Mouse (Mus musculus) erythroblast, embryonic 14.5 days (primary cell): ENCODE measurements around the gene Adgrf1. TPM values are rescaled to one million over a fixed set of nuclear protein-coding genes. Genes with fewer than 3 reads are reported as not detected.

Experiments
- H3K27me3 ChIP-seq: 2 replicates; pipeline ENCODE4 v1.6.1; 2012; ENCODE audit warnings: inconsistent platforms; ENCODE audit not compliant: control insufficient read depth
- H3K36me3 ChIP-seq: 2 replicates; pipeline ENCODE4 v1.6.1; 2012; ENCODE audit warnings: mild to moderate bottlenecking, inconsistent platforms; ENCODE audit not compliant: control insufficient read depth
- H3K4me1 ChIP-seq: 2 replicates; pipeline ENCODE4 v1.6.1; 2012; ENCODE audit warnings: inconsistent platforms; ENCODE audit not compliant: control insufficient read depth
- H3K4me3 ChIP-seq: replicated peaks from 2 replicates; pipeline ENCODE3; 2012; ENCODE audit warnings: moderate library complexity, mild to moderate bottlenecking, inconsistent platforms
- H3K9me3 ChIP-seq: 2 replicates; pipeline ENCODE4 v1.6.1; 2012; ENCODE audit warnings: low read length, inconsistent platforms, mixed read lengths; ENCODE audit not compliant: control insufficient read depth
- GATA1 ChIP-seq: IDR thresholded peaks from 2 replicates; pipeline ENCODE4 v1.6.1; 2012; ENCODE audit warnings: low read length, inconsistent platforms, mixed read lengths
- TAL1 ChIP-seq: IDR thresholded peaks from 3 replicates; pipeline ENCODE4 v1.6.1; 2012; ENCODE audit warnings: low read length, inconsistent platforms, mixed read lengths
- polyA plus RNA-seq: library from polyadenylated mRNA; stranded (reverse); fragments of >175 nt; gene quantifications from 2 replicates; pipeline ENCODE4 v1.2.3, GENCODE M21; 2012

The Adgrf1 gene
- polyA plus RNA-seq, 1 experiment = not detected

DNA sequence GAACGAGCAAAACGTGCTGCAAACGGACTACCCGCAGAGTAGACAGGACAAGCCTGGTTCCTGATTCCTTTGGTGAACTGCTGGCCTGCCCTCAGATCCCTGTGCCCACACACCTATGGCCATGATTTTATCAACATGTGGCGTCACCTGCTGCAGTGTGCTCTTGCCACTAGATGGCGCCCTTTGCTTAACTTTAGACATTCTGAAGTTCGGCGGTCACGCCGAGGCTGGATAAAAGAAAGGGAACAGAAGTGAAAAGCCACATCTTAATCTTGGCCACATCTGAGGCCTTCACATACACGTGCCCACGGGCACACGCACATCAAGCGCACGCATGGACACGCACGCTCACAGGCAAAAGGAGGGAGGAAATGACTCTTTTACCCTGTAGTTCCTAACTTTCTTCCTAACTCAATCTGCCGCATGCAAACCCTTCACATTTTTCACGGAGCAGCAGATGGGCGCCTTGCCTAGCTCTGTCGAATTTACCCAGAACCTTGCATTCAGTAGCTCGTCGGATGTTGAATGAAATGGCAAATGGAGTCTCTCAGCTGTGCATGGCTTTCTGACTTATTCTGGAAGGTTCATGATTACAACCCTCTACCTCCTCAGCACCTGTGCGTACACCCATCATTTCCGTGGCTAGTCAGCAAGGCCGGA is 4.8 kb upstream of the Adgrf1 start:
- peaks cover 4% of the 10 kb centered on the region for H3K9me3 ChIP-seq
- H3K4me1 ChIP-seq = peaks cover 2% of the 10 kb centered on the region
- H3K36me3 ChIP-seq = no peaks in the 10 kb centered on the region
- no peaks in the 10 kb centered on the region for H3K27me3 ChIP-seq
- no peak overlapping the region for H3K4me3 ChIP-seq
- TF ChIP-seq TAL1 = no peak
- no peak for TF ChIP-seq GATA1

DNA sequence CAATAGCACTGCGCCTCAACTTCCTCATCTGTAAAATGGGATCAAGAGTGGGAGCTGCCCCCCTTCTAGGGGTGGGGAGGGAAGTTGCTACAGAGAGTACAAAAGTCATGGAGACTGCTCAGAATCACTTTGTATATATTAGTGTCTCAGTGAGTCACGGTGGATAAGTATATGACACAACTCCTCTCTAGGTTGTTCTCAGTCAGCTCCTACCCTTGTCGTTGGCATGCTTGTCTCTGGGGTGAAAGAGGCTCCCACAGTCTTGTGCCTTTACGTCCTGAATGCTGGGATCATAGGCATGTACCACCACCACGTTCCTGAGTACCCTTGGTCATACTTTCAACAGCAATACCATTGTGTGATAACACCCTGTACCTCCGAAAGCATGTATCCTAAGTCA is 4.2 kb upstream of the Adgrf1 start:
- Histone ChIP-seq H3K36me3 (no peaks in the 10 kb centered on the region), H3K4me3 (no peak overlapping the region), H3K27me3 (no peaks in the 10 kb centered on the region), H3K4me1 (peaks cover 2% of the 10 kb centered on the region), H3K9me3 (peaks cover 4% of the 10 kb centered on the region)
- no peak for TF ChIP-seq GATA1
- TF ChIP-seq TAL1 = no peak

DNA sequence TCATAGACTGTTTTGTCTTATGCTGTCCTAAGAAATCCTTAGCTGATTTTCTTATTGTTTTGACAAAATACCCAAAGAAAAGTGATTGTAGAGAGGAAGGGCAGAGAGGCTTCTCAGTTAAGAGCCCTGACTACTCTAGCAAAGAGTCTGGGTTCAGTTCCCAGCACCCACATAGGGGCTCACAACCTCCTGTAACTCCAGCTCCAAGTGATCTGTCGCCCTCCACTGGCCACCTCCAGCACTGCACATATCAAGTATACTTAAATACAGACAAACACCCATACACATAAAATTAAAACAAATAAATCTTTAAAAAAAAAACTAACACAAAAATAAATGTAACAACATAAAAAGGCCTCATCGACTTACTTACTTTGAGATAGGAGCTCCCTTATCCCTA is 3.5 kb upstream of the Adgrf1 start:
- Histone ChIP-seq H3K9me3 (peaks cover 4% of the 10 kb centered on the region), H3K4me1 (peaks cover 2% of the 10 kb centered on the region), H3K27me3 (no peaks in the 10 kb centered on the region), H3K4me3 (no peak overlapping the region), H3K36me3 (no peaks in the 10 kb centered on the region)
- TF ChIP-seq GATA1 (no peak), TAL1 (no peak)

DNA sequence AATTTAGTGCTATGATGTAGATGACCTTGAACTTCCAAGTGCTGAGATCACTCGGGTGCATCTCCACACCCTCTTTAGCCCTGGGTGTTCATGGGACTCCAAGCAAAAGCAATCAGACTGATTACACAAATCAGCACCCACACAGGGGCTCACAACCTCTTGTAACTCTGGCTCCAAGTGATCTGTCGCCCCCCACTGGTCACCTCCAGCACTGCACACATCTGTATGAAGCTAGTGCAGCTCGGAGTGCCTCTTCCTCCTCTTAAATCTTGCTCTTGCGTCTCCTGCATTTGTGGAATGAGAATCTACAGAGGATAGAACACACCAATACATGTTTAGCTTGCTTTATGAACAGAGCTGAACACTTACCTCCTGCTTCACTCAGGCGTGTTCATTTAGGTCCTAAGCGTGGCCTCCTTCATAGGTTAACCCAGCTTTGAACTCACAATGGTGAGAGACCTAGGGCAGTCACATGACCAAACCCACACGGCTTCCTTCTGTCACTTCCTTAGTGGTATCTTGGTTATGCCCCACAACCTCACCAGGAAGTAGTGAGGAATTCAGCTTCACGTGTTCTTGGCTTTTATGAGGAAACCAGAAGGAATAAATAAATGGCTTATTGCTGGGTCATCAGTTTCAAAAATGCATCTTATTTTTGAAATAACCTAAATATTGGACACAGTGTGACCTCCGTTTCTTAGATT is 2.9 kb upstream of the Adgrf1 start:
- H3K9me3 ChIP-seq = peaks cover 4% of the 10 kb centered on the region
- H3K4me1 ChIP-seq = peaks cover 2% of the 10 kb centered on the region
- H3K27me3 ChIP-seq = no peaks in the 10 kb centered on the region
- no peak for TF ChIP-seq TAL1
- TF ChIP-seq GATA1 = no peak
- H3K36me3 ChIP-seq = no peaks in the 10 kb centered on the region
- no peak overlapping the region for H3K4me3 ChIP-seq

DNA sequence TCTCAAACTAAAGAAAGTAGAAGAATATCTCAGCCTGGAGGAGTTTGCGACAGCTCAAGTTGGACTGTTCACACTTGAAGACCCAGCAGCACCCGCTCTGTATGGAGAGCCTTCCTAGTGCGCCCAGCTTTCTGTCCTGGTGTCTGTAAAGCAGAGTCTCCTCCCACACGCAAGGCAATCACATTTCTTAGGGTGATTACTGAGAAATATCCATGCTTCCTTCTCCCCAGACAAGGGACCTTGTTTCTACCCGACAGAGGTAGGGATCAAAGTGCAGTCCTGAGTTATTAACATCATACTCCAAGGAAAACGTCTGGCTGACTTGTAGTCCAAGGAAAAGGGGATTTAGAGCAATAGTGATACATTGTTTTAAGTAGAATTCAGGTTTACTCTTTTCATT is 6.1 kb downstream of the Adgrf1 start:
- H3K36me3 ChIP-seq = no peaks in the 10 kb centered on the region
- no peaks in the 10 kb centered on the region for H3K27me3 ChIP-seq
- no peaks in the 10 kb centered on the region for H3K9me3 ChIP-seq
- H3K4me1 ChIP-seq = no peaks in the 10 kb centered on the region
- H3K4me3 ChIP-seq = no peak overlapping the region
- no peak for TF ChIP-seq GATA1
- TF ChIP-seq TAL1 = no peak

DNA sequence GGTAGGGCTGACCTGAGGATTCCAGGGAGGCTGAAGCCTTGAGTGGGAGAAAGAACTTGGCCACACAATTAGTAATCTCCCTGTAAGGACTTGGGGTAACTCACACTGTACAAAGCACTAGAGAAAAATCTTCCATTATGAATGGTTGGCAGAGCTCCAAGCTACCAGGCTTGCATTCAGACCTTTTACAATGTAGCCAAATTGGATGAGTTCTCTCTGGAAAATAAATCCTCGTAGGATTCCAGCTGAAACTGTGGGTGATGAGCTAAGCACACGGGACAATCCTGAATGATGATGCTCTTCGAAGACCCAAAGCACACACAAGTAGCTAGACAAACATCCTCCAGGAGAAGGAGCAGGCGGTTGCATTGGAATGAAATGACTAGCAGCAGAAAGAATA is 7.1 kb downstream of the Adgrf1 start:
- Histone ChIP-seq H3K4me3 (no peak overlapping the region), H3K36me3 (no peaks in the 10 kb centered on the region), H3K27me3 (no peaks in the 10 kb centered on the region), H3K9me3 (no peaks in the 10 kb centered on the region), H3K4me1 (no peaks in the 10 kb centered on the region)
- TF ChIP-seq GATA1 = no peak
- no peak for TF ChIP-seq TAL1

DNA sequence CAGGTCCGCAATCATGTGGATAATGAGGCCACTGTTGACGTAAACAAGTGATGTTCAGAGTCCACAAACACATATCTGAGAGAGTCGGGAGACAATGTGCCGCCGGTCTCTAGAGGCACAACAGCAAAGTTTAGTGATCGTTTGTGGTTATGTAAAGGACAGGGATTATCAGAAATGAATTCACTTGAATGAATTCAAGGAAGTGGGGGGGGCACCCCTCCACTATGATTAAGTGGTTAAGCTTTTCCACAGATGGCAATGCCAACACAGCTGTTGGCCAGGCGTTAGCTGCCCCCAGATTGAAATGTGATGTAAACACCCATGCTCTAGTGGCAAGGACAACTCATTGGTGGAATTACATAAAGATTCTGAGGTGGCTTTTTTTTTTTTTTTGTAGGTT is 9.5 kb downstream of the Adgrf1 start:
- no peak for TF ChIP-seq GATA1
- no peak for TF ChIP-seq TAL1
- no peaks in the 10 kb centered on the region for H3K9me3 ChIP-seq
- no peaks in the 10 kb centered on the region for H3K36me3 ChIP-seq
- no peaks in the 10 kb centered on the region for H3K4me1 ChIP-seq
- no peak overlapping the region for H3K4me3 ChIP-seq
- no peaks in the 10 kb centered on the region for H3K27me3 ChIP-seq

DNA sequence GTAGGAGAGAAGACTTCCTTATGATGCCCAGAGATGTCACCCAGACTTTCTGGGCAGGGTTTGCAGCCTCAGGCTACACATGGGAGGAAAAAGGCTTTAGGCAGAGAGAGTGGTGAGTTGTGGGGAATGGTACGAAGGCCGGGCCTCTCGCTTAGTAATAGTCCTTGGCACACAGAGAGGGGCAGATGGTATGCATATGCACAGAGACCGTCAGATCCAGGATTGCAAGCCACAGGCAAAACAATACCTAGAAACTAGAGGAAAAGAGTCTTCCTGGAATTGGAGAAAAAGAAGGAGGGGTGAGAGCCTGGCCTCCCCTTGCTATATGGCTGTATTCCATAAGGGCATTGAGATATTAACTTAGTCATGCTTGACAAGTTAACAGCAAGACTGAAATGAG is 12.2 kb downstream of the Adgrf1 start:
- TF ChIP-seq TAL1 (no peak), GATA1 (no peak)
- Histone ChIP-seq H3K36me3 (no peaks in the 10 kb centered on the region), H3K4me1 (no peaks in the 10 kb centered on the region), H3K27me3 (no peaks in the 10 kb centered on the region), H3K9me3 (peaks cover 2% of the 10 kb centered on the region; the same call in 1 of the 2 replicates), H3K4me3 (no peak overlapping the region)

DNA sequence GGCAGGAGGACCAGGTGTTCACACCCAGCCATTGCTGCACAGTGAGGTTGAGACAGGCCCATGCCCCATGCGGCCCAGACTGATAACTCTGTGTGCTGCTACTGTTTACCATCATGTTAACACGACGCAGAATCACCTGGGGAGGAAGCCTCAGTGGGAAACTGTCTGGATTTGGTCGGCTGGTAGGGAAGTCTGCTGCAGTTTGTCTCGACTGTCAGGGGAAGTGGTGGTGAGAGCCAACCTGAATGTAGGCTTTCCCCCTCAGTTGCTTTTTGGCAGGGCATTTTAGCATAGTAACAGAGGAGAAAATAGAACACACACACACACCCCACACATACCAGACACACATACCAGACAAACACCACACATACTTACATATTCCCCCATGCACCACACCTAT is 12.7 kb downstream of the Adgrf1 start:
- Histone ChIP-seq H3K4me3 (no peak overlapping the region), H3K4me1 (no peaks in the 10 kb centered on the region)
- TF ChIP-seq TAL1 = no peak
- no peak for TF ChIP-seq GATA1

DNA sequence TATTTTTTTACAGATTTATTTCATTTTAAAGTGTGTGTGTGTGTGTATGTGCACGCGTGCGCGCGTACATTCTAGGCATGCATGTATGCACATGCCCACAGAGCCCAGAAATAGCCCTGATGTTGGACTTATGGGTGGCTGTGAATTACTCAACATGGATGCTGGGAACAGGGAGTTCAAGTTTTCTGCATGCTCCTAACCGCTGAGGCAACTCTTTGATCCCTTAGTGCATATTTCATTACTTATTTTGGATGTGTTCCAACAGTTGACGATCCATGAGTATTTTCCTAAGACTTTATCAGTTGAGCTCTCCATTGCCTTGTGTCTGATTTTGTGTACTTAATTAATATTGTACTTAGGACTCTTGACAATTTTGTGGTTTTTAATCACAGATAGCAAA is 29.4 kb downstream of the Adgrf1 start:
- H3K9me3 ChIP-seq = no peaks in the 10 kb centered on the region
- no peak for TF ChIP-seq TAL1
- no peak for TF ChIP-seq GATA1
- no peaks in the 10 kb centered on the region for H3K36me3 ChIP-seq
- no peaks in the 10 kb centered on the region for H3K4me1 ChIP-seq
- no peaks in the 10 kb centered on the region for H3K27me3 ChIP-seq
- no peak overlapping the region for H3K4me3 ChIP-seq

More for the DNA sequence above, 12.7 kb downstream of the Adgrf1 start:
- H3K9me3 ChIP-seq = peaks cover 2% of the 10 kb centered on the region; the same call in 1 of the 2 replicates
- no peaks in the 10 kb centered on the region for H3K36me3 ChIP-seq
- H3K27me3 ChIP-seq = no peaks in the 10 kb centered on the region
